Mouse (Mus musculus): ENCODE measurements around the gene Unc13b. TPM values are rescaled to one million over a fixed set of nuclear protein-coding genes. Genes with fewer than 3 reads are reported as not detected.

The Unc13b gene
- 45.8 and 54.2 TPM in 2 replicates for polyA plus RNA-seq (2012; rRNA removed)

- peak; percentile 67 to 88 for DNase-seq (ENCODE audit: extremely low spot score in 1 of 2, low spot score in 1 of 2)
These were observed at the start of gene Unc13b for GRCm38 (mm10) chr4:43058753-43059654. Gene Unc13b, plus strand, starts transcription at chr4:43058953.

- peak; percentile 59 to 84 for DNase-seq (ENCODE audit: extremely low spot score in 1 of 2, low spot score in 1 of 2)
These were observed 48.4 kb upstream of the Unc13b start, which contains the start of gene Fancg for GRCm38 (mm10) chr4:43010161-43011038. Gene Fancg, minus strand, starts transcription at chr4:43010506.

GRCm38 (mm10) chr4:43012091-43012490 is 46.7 kb upstream of the Unc13b start:
- no peak for DNase-seq (ENCODE audit: extremely low spot score in 1 of 2, low spot score in 1 of 2)

- DNase-seq (ENCODE audit: extremely low spot score in 1 of 2, low spot score in 1 of 2) = no peak
These were observed 40.6 kb upstream of the Unc13b start for GRCm38 (mm10) chr4:43018156-43018555.

GRCm38 (mm10) chr4:43019176-43019575 is 39.6 kb upstream of the Unc13b start:
- no peak for DNase-seq (ENCODE audit: extremely low spot score in 1 of 2, low spot score in 1 of 2)

GRCm38 (mm10) chr4:43019641-43020465 is 38.9 kb upstream of the Unc13b start:
- no peak for DNase-seq (ENCODE audit: extremely low spot score in 1 of 2, low spot score in 1 of 2)

GRCm38 (mm10) chr4:43020876-43021275 is 37.9 kb upstream of the Unc13b start:
- no peak for DNase-seq (ENCODE audit: extremely low spot score in 1 of 2, low spot score in 1 of 2)

GRCm38 (mm10) chr4:43021341-43021740 is 37.4 kb upstream of the Unc13b start:
- no peak for DNase-seq (ENCODE audit: extremely low spot score in 1 of 2, low spot score in 1 of 2)

GRCm38 (mm10) chr4:43024673-43025072 is 34.1 kb upstream of the Unc13b start:
- no peak for DNase-seq (ENCODE audit: extremely low spot score in 1 of 2, low spot score in 1 of 2)

GRCm38 (mm10) chr4:43025084-43025960 is 33.4 kb upstream of the Unc13b start, which contains the start of gene Pigo:
Gene Pigo, minus strand, starts transcription at chr4:43025819.
- peak; percentile 85 to 94 for DNase-seq (ENCODE audit: extremely low spot score in 1 of 2, low spot score in 1 of 2)

- no peak for DNase-seq (ENCODE audit: extremely low spot score in 1 of 2, low spot score in 1 of 2)
These were observed 29.6 kb upstream of the Unc13b start for GRCm38 (mm10) chr4:43029121-43029520.

- DNase-seq (ENCODE audit: extremely low spot score in 1 of 2, low spot score in 1 of 2) = no peak
These were observed 29.0 kb upstream of the Unc13b start for GRCm38 (mm10) chr4:43029749-43030148.

GRCm38 (mm10) chr4:43030352-43030751 is 28.4 kb upstream of the Unc13b start:
- no peak for DNase-seq (ENCODE audit: extremely low spot score in 1 of 2, low spot score in 1 of 2)

GRCm38 (mm10) chr4:43030780-43031230 is 27.9 kb upstream of the Unc13b start:
- peak in 1 of 2 experiments; percentile 35 for DNase-seq (ENCODE audit: extremely low spot score in 1 of 2, low spot score in 1 of 2)

GRCm38 (mm10) chr4:43031237-43031995 is 27.3 kb upstream of the Unc13b start, which contains the start of gene Stoml2:
Gene Stoml2, minus strand, starts transcription at chr4:43031710.
- peak; percentile 88 to 95 for DNase-seq (ENCODE audit: extremely low spot score in 1 of 2, low spot score in 1 of 2)

- no peak for DNase-seq (ENCODE audit: extremely low spot score in 1 of 2, low spot score in 1 of 2)
These were observed 26.3 kb upstream of the Unc13b start for GRCm38 (mm10) chr4:43032501-43032900.

GRCm38 (mm10) chr4:43033481-43033880 is 25.3 kb upstream of the Unc13b start:
- no peak for DNase-seq (ENCODE audit: extremely low spot score in 1 of 2, low spot score in 1 of 2)

GRCm38 (mm10) chr4:43035851-43036250 is 22.9 kb upstream of the Unc13b start:
- no peak for DNase-seq (ENCODE audit: extremely low spot score in 1 of 2, low spot score in 1 of 2)
